Mouse (Mus musculus): Measurements from ENCODE around the gene Usp29.
"Not testable (repeated sequence)": the region's sequence is repeated elsewhere in the genome, so short reads cannot be mapped to it uniquely, and the experiment has no call there.

The Usp29 gene

DNA sequence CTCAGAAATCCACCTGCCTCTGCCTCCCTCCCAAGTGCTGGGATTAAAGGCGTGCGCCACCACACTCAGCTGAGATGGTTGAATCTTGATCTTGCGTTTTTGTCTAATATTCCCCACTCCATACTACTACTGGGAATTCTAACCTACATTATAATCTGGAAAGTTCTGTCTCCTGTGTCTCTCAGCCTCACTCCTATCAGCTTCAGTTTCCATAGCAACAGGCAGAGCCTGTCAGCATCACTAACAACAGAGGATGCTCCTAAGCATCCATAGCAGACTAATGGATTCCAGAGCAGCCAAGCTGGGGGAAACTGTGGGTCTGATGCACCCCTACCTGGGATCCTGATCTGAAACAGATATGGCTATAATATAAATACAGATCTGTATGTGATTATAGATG lies 193.1 kb downstream of the Usp29 start:
- peak in 1 of 2 experiments; percentile 70 for DNase-seq (ENCODE audit: low spot score in 2 of 2)

- peak; percentile 41 to 65 for DNase-seq (ENCODE audit: low spot score in 2 of 2)
Measured at GRCm38 (mm10) chr7:6925926-6926730, 195.8 kb downstream of the Usp29 start.

DNA sequence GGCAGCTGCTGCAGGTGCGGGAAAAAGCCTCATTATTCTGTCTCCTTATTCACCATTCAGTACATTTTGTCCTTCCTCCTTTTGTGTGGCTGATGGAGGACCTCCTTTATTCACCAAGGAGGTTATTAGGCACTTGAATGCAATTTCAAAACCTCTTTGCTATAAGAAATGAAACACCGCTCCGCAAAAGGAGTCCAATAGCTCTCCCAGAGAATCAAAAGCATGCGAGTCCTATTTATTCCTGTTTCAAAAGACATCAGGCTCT lies 196.3 kb downstream of the Usp29 start:
- no peak for DNase-seq (ENCODE audit: low spot score in 2 of 2)

GRCm38 (mm10) chr7:6929286-6929685 lies 198.9 kb downstream of the Usp29 start:
- DNase-seq (ENCODE audit: low spot score in 2 of 2), result no peak

GRCm38 (mm10) chr7:6934741-6935140 lies 204.4 kb downstream of the Usp29 start:
- DNase-seq (ENCODE audit: low spot score in 2 of 2), result no peak

GRCm38 (mm10) chr7:6937040-6937439 lies 206.7 kb downstream of the Usp29 start:
- peak; percentile 85 to 93 for DNase-seq (ENCODE audit: low spot score in 2 of 2)

- DNase-seq (ENCODE audit: low spot score in 2 of 2), result no peak
Measured at GRCm38 (mm10) chr7:6940761-6941231, 210.4 kb downstream of the Usp29 start.

DNA sequence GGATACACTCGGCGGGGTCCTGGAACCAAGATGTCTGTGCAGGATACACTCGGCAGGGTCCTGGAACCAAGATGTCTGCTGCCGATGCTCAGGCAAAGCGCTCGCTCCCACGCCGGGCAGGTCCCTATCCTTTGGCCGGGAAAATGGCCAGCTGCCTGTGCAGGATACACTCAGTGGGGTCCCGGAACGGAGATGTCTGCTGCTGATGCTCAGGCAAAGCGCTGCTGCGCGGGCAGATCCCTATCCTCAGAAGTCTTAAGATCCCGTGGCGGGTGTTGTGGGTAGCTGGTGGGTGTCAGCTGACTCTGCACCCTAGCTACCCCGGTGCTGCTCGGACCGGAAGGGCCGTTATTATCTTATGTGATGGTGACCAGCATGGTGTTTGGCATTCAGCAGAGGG lies 217.7 kb downstream of the Usp29 start:
- DNase-seq (ENCODE audit: low spot score in 2 of 2), result not testable (repeated sequence)

DNA sequence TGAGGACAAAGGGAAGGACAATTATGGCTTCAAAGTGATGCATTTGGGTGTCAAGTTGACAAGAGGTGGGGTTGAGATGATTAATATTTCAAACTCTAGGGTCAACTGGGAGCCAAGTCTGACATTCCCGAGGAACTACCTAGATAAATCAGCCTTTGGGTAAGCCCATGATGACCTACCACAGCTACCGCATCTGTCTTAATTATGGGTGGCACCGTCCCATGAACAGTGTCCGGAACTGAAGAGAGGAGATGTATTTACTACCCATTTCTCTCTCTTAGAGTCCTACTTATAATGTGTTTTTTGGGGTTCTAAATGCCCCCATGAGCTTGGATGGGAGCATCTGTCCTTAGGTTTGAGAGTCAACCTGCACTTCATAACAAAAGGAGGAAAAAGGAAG lies 226.2 kb downstream of the Usp29 start:
- DNase-seq (ENCODE audit: low spot score in 2 of 2), result no peak

GRCm38 (mm10) chr7:6958574-6958973 lies 228.2 kb downstream of the Usp29 start:
- no peak for DNase-seq (ENCODE audit: low spot score in 2 of 2)

DNA sequence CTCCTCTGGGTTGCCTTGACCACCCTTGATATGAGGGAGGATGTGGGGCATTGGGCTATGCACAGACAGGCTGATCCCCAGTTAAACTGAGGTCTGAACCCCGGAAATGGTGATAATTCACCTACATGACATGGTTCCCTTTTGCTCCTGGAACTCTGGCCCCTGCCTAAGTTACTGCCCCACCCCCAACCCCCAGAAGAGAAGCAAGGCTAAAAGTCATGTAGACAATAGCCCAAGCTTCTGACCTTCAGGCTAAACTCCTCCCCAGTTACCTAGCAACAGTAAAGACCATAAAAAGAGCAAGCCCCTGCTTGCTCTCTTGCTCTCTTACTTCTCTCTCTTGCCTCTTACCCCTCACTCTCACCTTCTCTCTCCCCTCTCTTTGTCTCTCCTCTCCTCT lies 243.2 kb downstream of the Usp29 start:
- no peak for DNase-seq (ENCODE audit: low spot score in 2 of 2)

- DNase-seq (ENCODE audit: low spot score in 2 of 2), result no peak
Measured at GRCm38 (mm10) chr7:6976890-6977289, 246.5 kb downstream of the Usp29 start.

- not testable (repeated sequence) for DNase-seq (ENCODE audit: low spot score in 2 of 2)
Measured at GRCm38 (mm10) chr7:6995251-6995650, 264.9 kb downstream of the Usp29 start, which contains the start of gene Aurkc. Aurkc (plus strand) TSS chr7:6995300.

- not testable (repeated sequence) for DNase-seq (ENCODE audit: low spot score in 2 of 2)
Measured at GRCm38 (mm10) chr7:6998914-6999313, 268.5 kb downstream of the Usp29 start.

DNA sequence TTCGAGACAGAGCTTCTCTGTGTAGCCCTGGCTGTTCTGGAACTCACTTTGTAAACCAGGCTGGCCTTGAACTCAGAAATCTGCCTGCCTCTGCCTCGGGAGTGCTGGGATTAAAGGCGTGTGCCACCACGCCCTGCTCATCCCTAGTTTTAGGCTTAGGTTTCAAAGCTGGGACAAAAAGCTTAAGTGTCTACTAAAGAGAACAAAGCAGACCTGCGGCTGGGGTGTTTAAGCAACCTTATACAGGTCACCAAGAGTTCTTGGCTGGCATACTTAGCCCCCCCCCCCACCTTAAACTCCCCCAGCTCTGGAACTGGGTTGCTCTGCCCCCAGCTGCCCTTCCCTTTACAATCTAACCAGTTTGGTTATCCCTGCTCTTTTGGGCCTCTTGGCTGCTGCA lies 275.1 kb downstream of the Usp29 start:
- DNase-seq (ENCODE audit: low spot score in 2 of 2), result not testable (repeated sequence)
